9 mouse cellular contexts compared by ENCODE assay signal in the genomic region with DNA sequence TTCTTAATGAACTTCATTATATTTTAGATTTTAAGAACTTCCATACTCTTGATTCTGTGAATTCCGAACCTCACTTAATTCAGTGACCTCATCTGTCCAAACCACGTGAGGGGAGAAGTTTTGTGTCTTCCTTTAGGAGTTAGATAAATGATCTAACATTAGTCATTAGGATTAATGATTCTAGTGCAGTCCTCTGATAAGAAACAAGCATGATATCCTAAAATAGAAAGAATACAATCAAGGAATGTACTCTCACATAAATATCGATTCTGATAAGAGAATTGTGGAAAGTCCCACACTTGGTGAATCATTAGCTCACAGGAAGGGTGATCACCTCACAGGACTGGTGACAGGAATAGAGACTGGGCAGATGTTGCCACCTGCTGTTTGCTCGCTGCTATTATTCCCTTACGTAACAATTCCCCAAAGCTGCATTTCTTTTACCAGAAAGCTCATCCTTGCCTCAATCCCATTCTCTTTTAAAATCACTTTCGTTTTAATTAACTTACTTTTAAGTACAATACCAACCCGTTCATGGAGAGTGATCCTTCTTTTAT. TPM values are rescaled to one million over a fixed set of nuclear protein-coding genes. Genes with fewer than 3 reads are reported as not detected.
DNase-seq lines count a peak whose midpoint lies in the region; ATAC-seq and TF ChIP-seq lines count a peak whose summit lies in the region.
"Had no signal": no experiment of that assay in that cellular context is flagged by ENCODE, and none has a peak within 500 bp of the region (broad histone marks: within the 10 kb centered on the region; RNA-seq: fewer than 3 reads in every experiment).

No protein-coding gene starts in this region.

- no peak overlapping the region for H3K9ac ChIP-seq in heart, postnatal 0 days (replicated peaks; ENCODE audit: low read depth, low read length)
- no peak overlapping the region for H3K9ac ChIP-seq in liver, embryonic 15.5 days
- no peak overlapping the region for H3K9ac ChIP-seq in neural tube, embryonic 14.5 days (replicated peaks; ENCODE audit: low read depth, low read length)

- 8% methylated on average over 7 of the region's 7 CpGs for WGBS in heart, postnatal 0 days
- 10% methylated on average over 7 of the region's 7 CpGs for WGBS in liver, embryonic 15.5 days (ENCODE audit: insufficient replicate concordance)
- WGBS in neural tube, embryonic 14.5 days: 27% methylated on average over 7 of the region's 7 CpGs

- peak; percentile 82 for TF ChIP-seq CTCF in heart, postnatal 0 days (IDR thresholded peaks at IDR 0.05; ENCODE audit: low read depth)

- H3K27ac ChIP-seq in heart, postnatal 0 days (ENCODE audit: low read depth): no peak overlapping the region
- no peak overlapping the region for H3K27ac ChIP-seq in liver, embryonic 15.5 days (replicated peaks)
- no peak overlapping the region for H3K27ac ChIP-seq in neural tube, embryonic 14.5 days (ENCODE audit: low read depth, low read length)

- no peaks in the 10 kb centered on the region for H3K9me3 ChIP-seq in heart, postnatal 0 days (replicated peaks; ENCODE audit: control insufficient read depth, low read length)
- no peaks in the 10 kb centered on the region for H3K9me3 ChIP-seq in liver, embryonic 15.5 days (replicated peaks)
- no peaks in the 10 kb centered on the region for H3K9me3 ChIP-seq in neural tube, embryonic 14.5 days (ENCODE audit: control insufficient read depth, low read length)

- no peaks in the 10 kb centered on the region for H3K36me3 ChIP-seq in heart, postnatal 0 days (replicated peaks; ENCODE audit: control insufficient read depth, insufficient read depth, low read length)
- H3K36me3 ChIP-seq in liver, embryonic 15.5 days (replicated peaks): no peaks in the 10 kb centered on the region
- no peaks in the 10 kb centered on the region for H3K36me3 ChIP-seq in neural tube, embryonic 14.5 days (ENCODE audit: control insufficient read depth, insufficient read depth, low read length)

- peak; percentile 39 for DNase-seq in CD4-positive helper T cell, adult 2 months (ENCODE audit: low read depth, low spot score)
- DNase-seq in ZHBTc4 (ENCODE audit: low read depth, low spot score): peak; percentile 59
- peak; percentile 69 for DNase-seq in embryo, embryonic 11 days
- DNase-seq in heart, postnatal 0 days (ENCODE audit: low spot score): peak; percentile 70
- peak; percentile 76 for DNase-seq in kidney, postnatal 10 days
- DNase-seq in thymus, postnatal 36 days: peak; percentile 5 to 8

- H3K27me3 ChIP-seq in heart, postnatal 0 days (ENCODE audit: control insufficient read depth, insufficient read depth, low read length): no peaks in the 10 kb centered on the region
- no peaks in the 10 kb centered on the region for H3K27me3 ChIP-seq in liver, embryonic 15.5 days
- no peaks in the 10 kb centered on the region for H3K27me3 ChIP-seq in neural tube, embryonic 14.5 days (ENCODE audit: control insufficient read depth, insufficient read depth, low read length)

- H3K4me1 ChIP-seq in heart, postnatal 0 days (ENCODE audit: control insufficient read depth, insufficient read depth): no peaks in the 10 kb centered on the region
- no peaks in the 10 kb centered on the region for H3K4me1 ChIP-seq in liver, embryonic 15.5 days (replicated peaks)
- H3K4me1 ChIP-seq in neural tube, embryonic 14.5 days (ENCODE audit: control insufficient read depth, insufficient read depth, low read length): no peaks in the 10 kb centered on the region

- ATAC-seq in heart, postnatal 0 days (ENCODE audit: insufficient read depth, low read depth): peak; percentile 77
- ATAC-seq in liver, embryonic 15.5 days (ENCODE audit: insufficient read depth): peak; percentile 44; the same call in 1 of the 2 replicates
- peak; percentile 69 for ATAC-seq in neural tube, embryonic 14.5 days (ENCODE audit: low read depth)

- no peak overlapping the region for H3K4me3 ChIP-seq in heart, postnatal 0 days (ENCODE audit: low read depth, low read length)
- H3K4me3 ChIP-seq in liver, embryonic 15.5 days (replicated peaks): no peak overlapping the region
- no peak overlapping the region for H3K4me3 ChIP-seq in neural tube, embryonic 14.5 days (ENCODE audit: low read depth, low read length)
- H3K4me3 ChIP-seq: erythroblast, embryonic 14.5 days had no signal

- H3K4me2 ChIP-seq in heart, postnatal 0 days (ENCODE audit: low read depth, low read length): no peak overlapping the region
- H3K4me2 ChIP-seq in liver, embryonic 15.5 days: no peak overlapping the region
- no peak overlapping the region for H3K4me2 ChIP-seq in neural tube, embryonic 14.5 days (ENCODE audit: low read depth, low read length)

- no peak for TF ChIP-seq EP300 in heart, postnatal 0 days (IDR thresholded peaks at IDR 0.05; ENCODE audit: low read depth)

RNA-seq across cellular contexts. Expression of a gene that starts 22.3 kb away (rescaled TPM):
- not detected in 2 replicates for total RNA-seq in heart, postnatal 0 days (2014; rRNA removed; ENCODE audit: low replicate concordance)
- not detected in 2 replicates for polyA plus RNA-seq in heart, postnatal 0 days (2015; fragmentation: Nextera tagmentation; extraction: Ambion mirVana)
- polyA plus RNA-seq in liver, embryonic 15.5 days (2015; fragmentation: Nextera tagmentation; extraction: Ambion mirVana): not detected in 2 replicates
- polyA plus RNA-seq in neural tube, embryonic 14.5 days (2014; fragmentation: Nextera tagmentation; extraction: Ambion mirVana): not detected in 2 replicates
- polyA plus RNA-seq: erythroblast, embryonic 14.5 days had no signal

Comparison
In these comparisons a context has a peak if more than half of its experiments do, and no peak if none do; other contexts are left out.
1. DNase-seq: peak in every context shown above with its lines; median percentile 76 in kidney, postnatal 10 days; 70 in heart, postnatal 0 days; 69 in embryo, embryonic 11 days; 59 in ZHBTc4; 39 in CD4-positive helper T cell, adult 2 months; 6 in thymus, postnatal 36 days.